Mouse (Mus musculus) cerebellum, postnatal 25 days (tissue): ENCODE measurements at regions not wholly inside any gene's neighbourhood (a gene's known extent, or its start where the extent isn't known, plus 50 kb on each side); places are given as distances from the start of the nearest gene placed in this dataset.

Experiments used
- DNase-seq, 2 experiments: peaks; one replicate each; pipeline ENCODE4 v3.0.0; 2021; ENCODE audit warnings: mixed read lengths in 2 of 2

DNA sequence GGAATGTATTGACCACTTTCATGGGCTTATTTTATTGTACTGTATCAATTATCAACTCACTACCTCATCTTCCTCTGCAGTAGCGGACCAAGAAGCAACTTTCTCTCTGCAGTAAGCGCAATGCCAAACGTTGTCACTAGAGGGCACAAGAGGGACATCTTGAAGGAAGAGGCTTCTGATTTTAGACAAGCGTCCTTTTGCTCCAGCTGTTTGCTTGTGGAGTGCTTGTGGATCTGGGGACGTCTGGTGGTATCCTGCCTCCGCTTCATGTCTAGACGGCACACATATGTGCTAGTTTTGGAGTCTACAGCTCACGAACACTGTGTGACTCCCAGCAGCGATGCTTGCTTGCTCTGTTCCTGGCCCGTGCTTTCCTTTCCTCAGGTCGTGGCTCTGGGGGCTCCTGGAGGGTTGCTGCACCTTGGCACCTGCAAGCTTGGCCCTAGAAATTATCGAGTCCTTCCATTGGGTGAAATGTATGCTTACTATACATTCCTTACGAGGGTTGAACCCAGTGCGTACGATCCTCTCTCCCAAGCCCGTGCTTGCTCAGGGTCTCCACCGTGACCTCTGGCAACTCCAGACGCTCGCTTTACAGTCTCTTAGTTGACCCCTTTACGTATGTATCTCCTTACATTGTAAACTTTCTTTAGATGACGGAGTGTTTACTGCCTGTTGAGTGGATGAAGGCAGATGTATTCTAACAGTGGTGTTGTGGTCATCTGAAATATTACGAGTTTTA lies 92.2 kb upstream of the Kif2a start:
- DNase-seq: peak; percentile 79 to 90

DNA sequence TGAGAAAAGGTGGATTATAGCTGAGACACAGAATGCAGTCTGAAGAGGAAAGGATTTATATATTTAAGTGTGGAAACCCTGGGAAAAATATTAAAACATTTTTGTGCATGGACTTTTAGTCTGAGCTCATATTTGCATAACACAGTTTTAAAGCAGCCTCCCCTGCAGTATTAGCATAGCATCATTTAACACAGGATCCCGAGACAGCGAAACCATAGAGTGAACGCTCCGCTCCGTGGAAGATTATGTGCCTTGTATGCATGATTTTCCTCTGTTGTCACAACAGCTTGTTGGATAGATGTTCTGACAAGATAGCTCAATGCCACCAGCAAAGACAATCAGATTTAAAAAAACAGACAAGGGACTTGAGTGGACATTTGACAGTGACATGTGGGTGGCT lies 86.1 kb upstream of the Kif2a start:
- no peak for DNase-seq

DNA sequence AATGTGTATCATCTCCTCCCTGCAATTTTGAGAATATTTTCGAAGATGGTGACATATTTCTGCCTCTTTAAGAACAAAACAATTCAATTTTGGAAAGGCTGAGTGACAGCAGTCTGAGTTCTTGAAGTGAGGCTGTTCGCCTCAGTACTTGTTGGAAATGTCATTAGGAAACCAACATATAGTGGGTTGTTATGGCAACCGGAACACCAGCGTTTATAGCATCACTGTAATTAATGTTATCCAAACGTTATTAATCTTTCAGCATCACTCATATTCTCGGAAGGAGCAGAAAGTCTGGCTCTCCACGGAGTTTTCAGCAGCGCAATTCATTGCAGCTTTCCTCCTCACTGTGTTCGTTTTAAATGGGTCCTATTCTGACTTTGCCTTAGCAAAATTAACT lies 85.6 kb upstream of the Kif2a start:
- DNase-seq: no peak

DNA sequence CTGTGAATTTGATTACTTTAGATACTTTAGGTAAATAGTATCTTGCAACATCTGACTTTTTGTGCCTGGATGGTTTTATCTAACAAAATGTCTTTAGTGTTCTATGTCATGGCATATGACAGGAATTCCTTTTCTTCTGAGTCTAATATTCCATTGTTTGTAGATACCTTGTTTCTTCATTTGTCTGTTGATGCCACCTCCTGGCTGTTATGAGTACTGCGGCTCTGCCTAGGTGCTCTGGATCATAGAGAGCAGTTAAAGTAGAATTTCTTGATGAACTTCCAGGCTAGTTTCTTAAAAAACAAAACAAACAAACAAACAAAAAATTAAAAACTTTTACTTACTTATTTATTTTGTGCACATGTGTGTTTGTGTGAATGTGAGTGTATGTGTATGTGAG lies 83.6 kb upstream of the Kif2a start:
- DNase-seq: peak; percentile 15 to 50

DNA sequence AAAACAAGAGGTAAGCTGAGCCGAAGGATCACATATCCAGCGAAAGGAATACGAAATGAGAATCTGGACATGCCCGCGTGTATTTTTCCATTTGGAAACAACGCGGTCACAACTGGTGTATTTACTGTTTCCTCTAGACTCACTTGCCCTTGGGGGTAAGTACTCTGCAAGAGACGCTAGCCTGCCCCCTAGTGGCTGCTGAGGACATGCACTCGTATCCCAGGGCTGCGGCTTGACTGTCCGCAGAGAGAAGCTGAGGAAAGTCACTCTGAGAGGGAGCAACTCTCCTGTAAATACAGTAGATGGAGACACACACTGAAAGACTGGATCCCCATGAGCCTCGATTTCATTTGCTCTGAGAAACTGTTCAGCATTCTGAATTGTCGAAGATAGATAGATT lies 79.7 kb upstream of the Kif2a start:
- peak; percentile 59 to 81 for DNase-seq

DNA sequence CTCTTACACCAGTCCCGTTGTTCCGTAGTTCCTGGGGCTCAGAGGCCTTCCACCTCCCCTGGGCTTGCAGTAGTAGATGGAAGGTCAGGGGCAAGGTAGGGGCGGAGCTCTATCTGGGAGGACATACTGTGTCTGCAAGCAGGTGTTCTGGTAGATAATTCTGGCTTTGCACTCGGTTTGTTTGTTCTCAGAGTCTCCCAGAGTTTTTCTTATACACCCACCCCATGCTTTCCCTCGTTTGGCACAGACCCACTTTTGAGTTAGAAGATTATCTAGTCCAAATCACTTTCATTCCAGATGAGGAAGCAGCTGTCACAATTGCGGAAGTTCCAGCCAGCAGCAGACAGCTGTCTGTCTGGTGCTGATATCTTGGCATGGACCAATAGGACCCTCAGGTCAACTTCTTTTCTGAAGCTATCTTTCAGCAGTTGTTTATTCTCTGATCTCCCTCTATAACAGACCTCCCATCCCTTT lies 79.0 kb upstream of the Kif2a start:
- no peak for DNase-seq

DNA sequence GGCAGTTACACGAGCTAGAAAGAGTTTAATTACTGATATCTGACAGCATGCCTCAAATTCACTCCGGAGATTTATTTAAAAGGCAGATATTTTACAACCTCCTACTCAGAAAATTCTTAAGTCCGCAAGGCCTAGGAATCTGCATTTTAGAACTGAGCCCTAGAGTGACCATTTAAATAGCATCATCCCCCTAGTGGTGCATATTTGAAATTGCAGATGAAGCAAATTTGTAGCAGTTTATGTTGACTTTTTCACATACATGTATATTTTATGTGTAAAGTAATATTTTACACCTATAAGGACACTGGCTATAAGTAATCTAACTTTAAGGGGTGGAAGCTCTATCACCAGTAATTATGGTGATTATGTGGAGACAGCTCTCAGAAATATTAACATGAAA lies 78.2 kb upstream of the Kif2a start:
- DNase-seq: no peak

DNA sequence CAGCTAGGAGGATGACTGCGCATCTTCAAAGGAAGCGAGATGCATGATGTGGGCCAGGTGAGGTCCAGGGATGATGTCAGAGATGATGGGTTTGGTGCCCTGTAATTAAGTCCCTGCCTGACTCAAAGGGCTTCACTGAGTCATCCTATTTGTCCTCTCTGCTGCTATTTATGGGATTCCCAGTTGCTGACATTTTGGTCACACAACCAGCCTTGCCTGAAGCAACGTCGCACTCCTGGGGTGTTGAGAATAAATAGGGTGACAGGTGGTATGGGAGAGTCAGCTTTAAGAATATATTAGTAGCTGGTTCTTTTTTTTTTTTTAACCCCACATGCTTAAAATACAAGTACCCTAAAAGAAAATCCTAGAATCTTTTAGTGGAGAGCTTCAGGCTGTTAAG lies 75.1 kb upstream of the Kif2a start:
- DNase-seq: no peak

DNA sequence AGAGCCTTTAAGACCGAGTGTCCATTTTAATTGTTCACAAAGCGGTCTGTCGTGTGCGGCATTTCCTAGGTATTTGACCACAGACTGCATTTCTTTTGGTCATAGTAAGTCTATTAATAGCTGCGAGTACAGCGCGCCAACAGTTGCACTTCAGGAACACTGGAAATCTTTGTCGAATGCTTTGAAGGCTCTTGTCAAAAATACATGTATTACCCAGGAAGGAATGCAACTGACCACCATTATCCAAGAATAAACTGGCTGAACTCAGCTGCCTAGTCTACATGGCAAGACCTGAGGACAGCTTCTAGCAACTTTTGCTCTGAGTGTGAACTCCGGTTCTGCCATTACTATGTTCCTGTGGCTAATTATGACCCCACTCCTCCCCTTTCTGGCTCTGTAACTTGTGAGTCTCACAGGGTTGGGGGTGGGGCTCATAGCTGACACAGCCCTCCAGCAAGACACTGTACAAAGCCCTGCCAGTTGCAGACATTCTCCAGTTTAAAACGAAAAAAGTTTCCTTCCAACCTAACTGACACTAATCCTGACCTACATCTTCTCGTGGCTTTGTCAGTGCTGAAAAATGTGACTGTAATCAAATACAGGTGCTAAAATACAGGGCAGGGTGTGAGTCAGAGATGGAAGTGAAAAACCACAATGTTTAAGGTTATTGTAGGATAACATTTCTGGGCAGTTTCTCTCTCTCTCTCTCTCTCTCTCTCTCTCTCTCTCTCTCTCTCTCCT lies 73.2 kb upstream of the Kif2a start:
- DNase-seq: no peak

DNA sequence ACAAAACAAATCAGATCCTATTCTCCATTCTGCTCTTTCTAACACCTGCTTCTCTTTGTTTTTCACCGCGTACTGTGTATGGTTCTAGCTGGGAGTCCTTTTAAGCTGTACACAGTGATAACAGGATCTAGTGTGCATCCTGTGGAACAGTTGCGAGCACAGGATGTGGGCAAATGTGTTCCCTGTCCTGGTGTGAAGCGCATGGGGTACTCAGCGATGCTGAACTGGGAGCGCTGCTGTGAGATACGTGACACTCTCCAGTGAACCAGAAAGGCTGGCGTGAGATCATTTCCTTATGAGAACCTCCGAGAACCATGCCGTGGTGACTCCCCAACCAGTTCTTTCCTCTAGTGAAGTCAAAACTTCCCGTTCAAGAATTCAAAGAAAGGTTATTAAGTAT lies 72.6 kb upstream of the Kif2a start:
- DNase-seq: no peak

DNA sequence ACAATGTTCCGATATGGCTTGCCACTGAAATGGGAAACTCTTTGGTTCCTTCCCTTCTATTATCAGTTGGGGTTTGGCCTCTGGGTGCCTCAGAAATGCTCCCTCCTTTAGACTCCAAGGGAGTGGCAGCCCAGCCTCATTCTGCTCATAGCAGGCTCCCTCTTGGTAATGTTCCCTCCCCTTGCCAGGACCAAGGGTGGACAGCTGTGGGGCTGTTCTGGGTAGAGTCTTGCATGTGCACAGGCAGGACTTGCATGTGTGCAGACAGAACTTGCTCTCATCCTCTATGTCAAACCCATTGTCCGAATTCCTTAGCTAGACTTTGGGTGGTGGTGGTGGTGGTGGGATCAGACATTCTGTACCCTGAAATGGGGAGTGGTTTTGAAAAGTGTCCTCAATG lies 71.8 kb upstream of the Kif2a start:
- no peak for DNase-seq

DNA sequence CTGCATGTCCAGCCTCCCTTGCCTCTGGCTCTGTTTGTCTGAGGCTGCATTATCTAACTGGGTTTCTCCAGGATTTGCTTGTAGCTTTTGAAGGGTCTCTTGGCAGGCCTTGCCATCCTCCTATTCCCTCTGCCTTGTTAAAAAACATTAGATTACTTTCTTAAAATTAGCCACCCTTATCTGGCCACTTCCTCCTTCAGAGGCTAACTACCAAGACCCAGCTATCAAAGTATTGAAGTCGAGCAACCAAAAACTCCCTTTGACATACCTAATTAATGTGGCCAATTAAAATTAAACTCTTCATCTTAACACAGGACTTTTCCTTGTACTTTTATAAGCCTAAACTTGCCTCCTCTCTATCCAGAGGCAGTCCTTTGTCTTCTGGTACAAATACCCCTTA lies 66.3 kb upstream of the Kif2a start:
- no peak for DNase-seq

DNA sequence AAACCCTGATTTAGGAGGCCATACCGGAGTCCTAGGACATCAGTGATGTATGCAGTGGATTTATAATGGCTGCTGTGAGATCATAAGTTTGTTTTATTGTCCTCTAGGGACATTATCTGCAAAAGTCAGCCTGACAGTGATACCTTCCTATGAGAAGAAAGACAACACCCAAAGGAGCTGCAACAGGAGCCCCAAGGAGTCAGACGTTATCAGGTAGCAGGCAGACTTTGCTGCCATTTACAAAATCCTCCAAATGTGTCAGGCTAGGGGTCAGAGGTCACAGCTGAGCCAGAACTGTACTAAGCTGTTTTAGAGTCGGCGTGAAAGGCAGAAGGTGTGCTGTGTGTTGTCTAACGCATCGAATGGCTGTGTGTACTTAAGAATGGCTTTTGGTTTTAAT lies 65.4 kb upstream of the Kif2a start:
- no peak for DNase-seq

DNA sequence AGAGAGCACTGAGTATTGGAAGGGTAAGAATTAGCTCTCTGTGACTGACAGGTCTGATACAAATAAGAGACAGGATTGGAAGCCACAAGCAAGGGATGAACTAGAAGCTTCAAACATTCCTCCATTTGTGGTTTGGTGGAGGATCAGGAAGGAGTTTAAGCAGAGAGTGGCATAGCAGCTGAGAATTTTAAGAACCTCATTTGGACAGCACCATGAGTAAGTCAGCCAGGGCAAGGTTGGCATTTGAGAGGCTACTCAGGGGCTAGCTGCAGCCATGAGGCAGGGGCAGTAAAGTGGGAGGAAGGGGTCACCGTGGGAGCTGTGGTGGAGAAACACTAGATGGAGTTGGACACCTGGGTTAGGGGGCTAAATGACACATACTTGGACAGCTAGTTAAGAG lies 56.2 kb upstream of the Kif2a start:
- DNase-seq: no peak

DNA sequence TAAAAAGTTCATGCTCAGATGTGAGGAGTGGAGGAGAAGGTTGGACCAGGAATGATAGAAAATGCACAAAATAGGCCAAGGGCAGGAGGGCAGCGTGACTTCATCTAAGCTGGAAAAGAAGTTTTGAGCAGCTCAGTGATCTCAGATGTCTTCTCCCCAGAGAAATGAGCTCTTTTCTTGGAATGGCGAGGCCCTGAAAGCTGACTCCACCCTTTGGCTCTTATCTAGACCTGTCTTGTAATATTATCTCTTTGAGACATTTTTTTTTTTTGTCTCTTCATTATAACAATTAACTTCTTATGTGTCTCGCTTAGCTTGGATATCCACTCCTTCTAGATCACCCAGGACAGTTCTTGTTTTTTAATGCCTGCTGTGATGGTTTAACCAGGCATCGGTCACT lies 53.0 kb upstream of the Kif2a start:
- no peak for DNase-seq

DNA sequence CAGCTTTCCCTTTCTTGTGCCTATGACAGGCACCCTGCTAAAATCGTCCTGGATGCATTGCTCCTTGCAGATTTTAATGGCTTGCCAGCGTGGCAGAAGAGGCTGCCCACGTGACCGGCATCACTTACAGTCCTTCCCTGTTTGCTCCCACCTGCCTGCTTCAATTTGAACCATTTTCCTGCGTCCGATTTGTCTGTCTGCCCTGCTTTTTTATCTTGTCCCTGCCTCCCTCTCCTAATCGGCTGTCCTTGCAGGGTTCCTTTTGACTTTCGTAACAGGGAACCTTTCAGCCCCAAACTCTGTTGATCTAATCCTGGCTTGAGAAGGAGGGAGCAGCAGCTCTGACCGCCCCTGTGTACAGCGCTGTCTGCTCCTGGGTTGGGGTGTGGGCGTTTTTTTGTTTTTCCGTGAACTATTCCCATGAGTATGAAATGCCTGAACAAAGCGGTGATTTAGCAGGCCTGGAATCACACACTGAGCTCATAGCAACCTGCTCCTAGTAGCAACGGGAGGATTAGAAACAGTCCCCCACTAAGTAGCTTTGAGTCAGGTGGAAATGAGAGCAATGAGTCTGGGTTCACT lies 51.2 kb upstream of the Kif2a start:
- peak; percentile 31 to 45 for DNase-seq

DNA sequence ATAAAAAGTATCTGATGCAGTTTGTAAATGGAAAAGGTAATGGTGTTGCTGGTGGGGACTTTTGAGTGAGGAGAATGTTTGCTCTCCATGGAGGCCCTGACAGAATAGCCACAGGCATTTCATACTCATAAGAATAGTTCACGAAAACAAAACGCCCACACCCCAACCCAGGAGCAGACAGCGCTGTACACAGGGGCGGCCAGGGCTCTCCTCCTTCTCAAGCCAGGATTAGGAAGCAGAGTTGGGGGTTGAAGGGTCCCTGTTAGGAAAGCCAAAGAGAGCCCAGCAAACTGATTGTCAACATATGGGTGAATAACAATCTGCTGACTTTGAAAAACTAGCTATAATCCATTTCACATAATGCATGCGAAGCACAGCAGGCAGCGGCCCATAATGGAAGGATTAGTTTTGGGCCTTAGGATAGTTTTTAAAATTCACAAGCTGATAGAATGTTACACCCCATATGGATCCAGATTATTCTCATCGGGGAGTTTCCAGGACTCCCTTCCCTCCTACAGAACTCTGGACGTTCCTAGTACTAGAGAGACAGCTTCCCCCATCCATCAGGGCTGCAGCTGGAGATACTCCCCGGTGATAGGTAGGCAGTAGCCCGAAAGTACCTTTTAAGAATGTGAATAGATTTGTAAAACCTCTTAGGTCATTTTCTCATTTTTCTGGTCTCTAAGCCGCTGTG lies 50.6 kb upstream of the Kif2a start:
- no peak for DNase-seq
